Mouse (Mus musculus) small intestine, adult 2 months (tissue): ENCODE data around the gene Adgrg1.

Experiments used
- CTCF ChIP-seq: fragments of 200-500 bp; IDR thresholded peaks from 2 replicates; pipeline ENCODE4 v1.5.1; 2012; ENCODE audit warnings: low read depth, mild to moderate bottlenecking, control low read depth, inconsistent platforms, low read length, moderate library complexity, mixed read lengths; ENCODE audit not compliant: insufficient replicate concordance, insufficient read length; ENCODE audit errors: extremely low read depth
- POLR2A ChIP-seq: fragments of 200-500 bp; IDR thresholded peaks from 2 replicates; pipeline ENCODE4 v1.6.1; 2012; ENCODE audit warnings: low read depth, mild to moderate bottlenecking, control low read depth, inconsistent platforms, low read length, moderate library complexity

- TF ChIP-seq CTCF (no peak), POLR2A (no peak)
Observed at GRCm38 (mm10) chr8:94978131-94978530, 3.6 kb downstream of the Adgrg1 start.
